Mouse (Mus musculus): Measurements from ENCODE around the gene Hpgds. TPM values are rescaled to one million over a fixed set of nuclear protein-coding genes. Genes with fewer than 3 reads are reported as not detected.
A peak's percentile ranks its signal among the peaks of the same experiment; 100 is the strongest.

The Hpgds gene
- total and polyA plus RNA-seq, 3 experiments, result 0.47 to 1.1 (median 0.57) TPM

DNA sequence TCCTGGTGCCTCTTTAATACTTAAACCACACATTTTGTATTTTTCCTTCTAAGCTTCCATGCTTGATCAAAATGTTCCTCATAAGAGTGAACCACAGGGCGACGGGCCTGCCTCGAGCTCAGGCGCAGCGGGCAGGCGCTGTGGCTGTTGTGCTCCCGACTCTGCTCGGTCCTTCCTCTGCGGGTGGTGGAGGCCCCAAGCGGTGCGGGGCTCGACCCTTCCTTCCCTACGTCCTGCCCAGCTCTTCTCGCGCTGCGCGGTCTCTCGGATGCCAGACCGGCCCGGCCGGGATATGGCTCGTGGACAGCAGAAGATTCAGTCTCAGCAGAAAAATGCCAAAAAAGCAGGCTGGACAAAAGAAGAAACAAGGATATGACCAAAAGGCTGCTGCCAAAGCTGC is 6.0 kb upstream of the Hpgds start:
- Histone ChIP-seq H3K4me1 (ENCODE audit: control insufficient read depth, insufficient read depth, low read length) (no peaks in the 10 kb centered on the region), H3K4me3 (no peak overlapping the region), H3K9ac (ENCODE audit: low read depth, low read length) (peak overlapping the region; percentile 30; the same call in 1 of the 2 replicates), H3K79me2 (replicated peaks; ENCODE audit: control insufficient read depth, insufficient read depth, low read length) (no peaks in the 10 kb centered on the region), H3K36me3 (ENCODE audit: control insufficient read depth, insufficient read depth, low read length) (no peaks in the 10 kb centered on the region), H3K27me3 (ENCODE audit: control insufficient read depth, insufficient read depth, low read length) (peaks cover 1% of the 10 kb centered on the region; the same call in 1 of the 2 replicates), H3K27ac (no peak overlapping the region)
- no peak for DNase-seq
- intact Hi-C loops (cut with DNase I), result no loop called here
- TF ChIP-seq EP300 (IDR thresholded peaks at IDR 0.05; ENCODE audit: insufficient read depth, low read depth, low read length), result no peak
- TF ChIP-seq CTCF (IDR thresholded peaks at IDR 0.05), result no peak
- TF ChIP-seq POLR2A (IDR thresholded peaks at IDR 0.05; ENCODE audit: insufficient read depth, low read depth, low read length), result no peak
- 19% methylated on average over 22 of the region's 22 CpGs for WGBS

DNA sequence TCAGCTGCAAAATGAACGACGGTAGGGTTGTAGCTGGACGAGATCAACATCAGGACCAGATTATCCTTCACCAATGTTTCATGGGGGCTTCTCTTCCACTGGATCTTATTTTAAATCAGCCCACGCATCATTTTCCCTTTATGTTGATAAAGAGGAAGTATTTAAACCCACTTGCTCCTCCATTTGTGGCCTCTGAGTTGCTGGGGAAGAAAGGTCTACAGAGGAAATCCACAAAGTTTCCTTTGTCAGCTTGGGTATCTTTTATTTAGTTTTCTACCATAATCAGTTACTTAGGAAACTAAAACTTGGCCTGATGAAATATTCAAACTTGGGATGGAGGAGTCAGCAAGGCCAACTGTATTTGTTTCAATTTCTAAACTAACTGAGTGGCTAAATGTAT is 1.7 kb upstream of the Hpgds start:
- TF ChIP-seq CTCF (IDR thresholded peaks at IDR 0.05) (no peak), POLR2A (IDR thresholded peaks at IDR 0.05; ENCODE audit: insufficient read depth, low read depth, low read length) (no peak), EP300 (IDR thresholded peaks at IDR 0.05; ENCODE audit: insufficient read depth, low read depth, low read length) (no peak)
- intact Hi-C loops (cut with DNase I), result no loop called here
- H3K4me3 ChIP-seq, result no peak overlapping the region
- no peaks in the 10 kb centered on the region for H3K4me1 ChIP-seq (ENCODE audit: control insufficient read depth, insufficient read depth, low read length)
- H3K27ac ChIP-seq, result no peak overlapping the region
- 79% methylated on average over 4 of the region's 4 CpGs for WGBS
- DNase-seq, result no peak
- peaks cover 1% of the 10 kb centered on the region; the same call in 1 of the 2 replicates for H3K27me3 ChIP-seq (ENCODE audit: control insufficient read depth, insufficient read depth, low read length)
- no peaks in the 10 kb centered on the region for H3K79me2 ChIP-seq (replicated peaks; ENCODE audit: control insufficient read depth, insufficient read depth, low read length)
- H3K9ac ChIP-seq (ENCODE audit: low read depth, low read length), result no peak overlapping the region
- no peaks in the 10 kb centered on the region for H3K36me3 ChIP-seq (ENCODE audit: control insufficient read depth, insufficient read depth, low read length)

DNA sequence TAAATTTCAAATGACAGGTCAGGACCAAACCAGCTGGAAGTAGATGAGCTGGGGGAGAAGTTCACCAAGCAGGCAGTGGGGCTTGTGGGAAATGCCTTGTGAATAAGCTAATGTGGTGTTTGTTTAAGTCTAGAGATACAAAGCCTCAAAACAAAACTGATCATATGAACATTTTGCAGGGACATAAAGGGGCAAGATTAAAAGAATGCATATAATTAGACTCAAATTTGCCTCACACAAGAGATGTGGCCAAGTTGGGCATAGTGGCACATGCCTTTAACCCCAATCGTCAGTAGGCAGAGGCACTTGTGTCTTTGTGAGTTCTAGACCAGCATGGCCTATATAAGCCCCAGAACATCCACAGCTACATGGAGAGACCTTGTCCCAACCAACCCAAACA is 2.4 kb downstream of the Hpgds start:
- 82% methylated on average over 1 of the region's 1 CpGs for WGBS

DNA sequence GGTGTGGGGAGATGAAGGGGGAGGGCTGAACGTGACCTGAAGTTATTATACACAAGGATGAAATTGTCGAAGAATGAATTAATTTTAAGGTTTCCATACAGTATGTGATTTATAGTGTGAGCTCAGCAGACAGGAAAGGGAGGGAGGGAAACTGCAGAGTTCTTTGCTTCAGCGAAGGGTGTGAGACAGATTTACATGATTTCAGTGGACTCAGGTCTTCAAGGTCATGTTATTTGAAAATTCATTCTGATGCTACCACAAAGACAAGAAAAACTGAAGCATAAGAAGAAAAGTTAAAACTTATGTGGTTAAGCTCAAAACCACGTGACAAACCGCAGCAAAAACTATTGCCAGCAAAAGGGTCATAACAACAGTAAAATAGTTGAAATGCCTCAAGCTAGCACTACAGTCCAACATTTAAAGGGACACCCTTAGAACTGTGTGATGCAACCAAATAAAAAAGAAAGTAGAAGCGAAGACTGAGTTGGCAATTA is 3.9 kb downstream of the Hpgds start:
- Histone ChIP-seq H3K36me3 (ENCODE audit: control insufficient read depth, insufficient read depth, low read length) (no peaks in the 10 kb centered on the region), H3K4me3 (no peak overlapping the region), H3K27me3 (ENCODE audit: control insufficient read depth, insufficient read depth, low read length) (no peaks in the 10 kb centered on the region), H3K27ac (no peak overlapping the region), H3K9ac (ENCODE audit: low read depth, low read length) (no peak overlapping the region), H3K4me1 (ENCODE audit: control insufficient read depth, insufficient read depth, low read length) (no peaks in the 10 kb centered on the region), H3K79me2 (replicated peaks; ENCODE audit: control insufficient read depth, insufficient read depth, low read length) (no peaks in the 10 kb centered on the region)
- intact Hi-C loops (cut with DNase I), result no loop called here
- 70% methylated on average over 6 of the region's 6 CpGs for WGBS
- DNase-seq, result no peak
- TF ChIP-seq POLR2A (IDR thresholded peaks at IDR 0.05; ENCODE audit: insufficient read depth, low read depth, low read length) (no peak), CTCF (IDR thresholded peaks at IDR 0.05) (no peak), EP300 (IDR thresholded peaks at IDR 0.05; ENCODE audit: insufficient read depth, low read depth, low read length) (no peak)

More for the DNA sequence above, 2.4 kb downstream of the Hpgds start:
- intact Hi-C loops (cut with DNase I), result no loop called here
- H3K4me3 ChIP-seq, result no peak overlapping the region
- no peak for TF ChIP-seq EP300 (IDR thresholded peaks at IDR 0.05; ENCODE audit: insufficient read depth, low read depth, low read length)
- no peak for TF ChIP-seq CTCF (IDR thresholded peaks at IDR 0.05)
- TF ChIP-seq POLR2A (IDR thresholded peaks at IDR 0.05; ENCODE audit: insufficient read depth, low read depth, low read length), result no peak
- DNase-seq, result no peak
- H3K27me3 ChIP-seq (ENCODE audit: control insufficient read depth, insufficient read depth, low read length), result no peaks in the 10 kb centered on the region
- H3K4me1 ChIP-seq (ENCODE audit: control insufficient read depth, insufficient read depth, low read length), result no peaks in the 10 kb centered on the region
- no peak overlapping the region for H3K9ac ChIP-seq (ENCODE audit: low read depth, low read length)
- H3K27ac ChIP-seq, result no peak overlapping the region
- no peaks in the 10 kb centered on the region for H3K36me3 ChIP-seq (ENCODE audit: control insufficient read depth, insufficient read depth, low read length)
- H3K79me2 ChIP-seq (replicated peaks; ENCODE audit: control insufficient read depth, insufficient read depth, low read length), result no peaks in the 10 kb centered on the region

DNA sequence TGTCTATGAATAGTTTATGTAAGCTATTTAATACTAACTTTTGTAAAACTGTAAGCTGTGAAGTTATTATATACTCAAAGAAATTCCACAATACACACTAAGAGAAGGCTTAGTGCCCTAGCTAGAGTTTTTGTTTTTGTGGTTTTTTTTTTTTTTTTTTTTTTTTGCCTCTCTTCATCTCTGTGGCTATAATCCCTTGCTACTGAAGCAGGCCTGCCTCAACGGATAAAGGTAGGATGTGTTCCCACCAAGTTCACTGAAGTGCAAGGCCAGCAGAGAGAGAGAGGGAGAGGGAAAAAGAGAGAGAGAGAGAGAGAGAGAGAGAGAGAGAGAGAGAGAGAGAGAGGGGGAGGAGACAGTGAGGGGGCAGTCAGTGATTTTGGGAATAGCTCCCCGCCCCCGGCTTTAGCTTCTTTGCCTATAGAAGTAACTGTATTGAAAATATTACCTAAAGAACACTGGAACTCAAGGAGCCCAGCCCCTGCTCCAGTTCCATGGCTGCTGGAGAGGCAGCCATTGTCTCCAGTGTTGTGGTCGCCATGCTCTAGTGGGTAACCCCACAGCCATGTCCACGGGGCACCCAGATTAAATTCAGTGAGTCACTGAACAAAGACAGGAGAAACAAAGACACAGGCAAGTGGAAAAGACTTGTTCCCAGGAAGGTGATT is 4.5 kb downstream of the Hpgds start:
- H3K27me3 ChIP-seq (ENCODE audit: control insufficient read depth, insufficient read depth, low read length), result no peaks in the 10 kb centered on the region
- DNase-seq, result no peak
- 76% methylated on average over 5 of the region's 5 CpGs for WGBS
- intact Hi-C loops (cut with DNase I), result no loop called here
- no peak overlapping the region for H3K27ac ChIP-seq
- TF ChIP-seq POLR2A (IDR thresholded peaks at IDR 0.05; ENCODE audit: insufficient read depth, low read depth, low read length) (no peak), CTCF (IDR thresholded peaks at IDR 0.05) (no peak), EP300 (IDR thresholded peaks at IDR 0.05; ENCODE audit: insufficient read depth, low read depth, low read length) (no peak)
- H3K4me1 ChIP-seq (ENCODE audit: control insufficient read depth, insufficient read depth, low read length), result no peaks in the 10 kb centered on the region
- no peak overlapping the region for H3K4me3 ChIP-seq
- H3K9ac ChIP-seq (ENCODE audit: low read depth, low read length), result no peak overlapping the region
- H3K79me2 ChIP-seq (replicated peaks; ENCODE audit: control insufficient read depth, insufficient read depth, low read length), result no peaks in the 10 kb centered on the region
- no peaks in the 10 kb centered on the region for H3K36me3 ChIP-seq (ENCODE audit: control insufficient read depth, insufficient read depth, low read length)

DNA sequence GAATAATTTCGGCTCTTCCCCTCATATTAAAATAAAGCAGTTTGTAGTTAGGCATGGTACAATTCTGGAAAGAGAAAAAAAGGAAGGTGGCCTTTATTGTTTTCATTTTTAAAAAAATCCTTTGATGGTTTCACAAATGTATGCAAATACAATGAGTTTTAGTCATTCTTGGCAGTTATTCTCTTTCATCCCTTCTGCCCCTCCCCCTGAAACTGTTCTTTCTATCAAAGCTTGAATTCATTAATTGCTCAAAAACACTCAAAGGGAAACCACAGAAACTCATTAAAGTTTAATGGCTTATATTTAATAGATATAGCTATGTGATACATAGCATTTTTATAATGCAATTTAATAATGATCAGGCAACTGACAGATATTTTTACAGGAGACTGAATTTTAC is 6.5 kb downstream of the Hpgds start:
- DNase-seq, result no peak
- intact Hi-C loops (cut with DNase I), result no loop called here
- 76% methylated on average over 1 of the region's 1 CpGs for WGBS
- Histone ChIP-seq H3K27me3 (ENCODE audit: control insufficient read depth, insufficient read depth, low read length) (no peaks in the 10 kb centered on the region), H3K79me2 (replicated peaks; ENCODE audit: control insufficient read depth, insufficient read depth, low read length) (no peaks in the 10 kb centered on the region), H3K9ac (ENCODE audit: low read depth, low read length) (no peak overlapping the region), H3K4me1 (ENCODE audit: control insufficient read depth, insufficient read depth, low read length) (no peaks in the 10 kb centered on the region), H3K27ac (no peak overlapping the region), H3K4me3 (no peak overlapping the region), H3K36me3 (ENCODE audit: control insufficient read depth, insufficient read depth, low read length) (no peaks in the 10 kb centered on the region)
- no peak for TF ChIP-seq POLR2A (IDR thresholded peaks at IDR 0.05; ENCODE audit: insufficient read depth, low read depth, low read length)
- no peak for TF ChIP-seq CTCF (IDR thresholded peaks at IDR 0.05)
- TF ChIP-seq EP300 (IDR thresholded peaks at IDR 0.05; ENCODE audit: insufficient read depth, low read depth, low read length), result no peak
